Mouse (Mus musculus) forebrain, embryonic 13.5 days (tissue): ENCODE results near the gene Zswim3. TPM values are rescaled to one million over a fixed set of nuclear protein-coding genes. Genes with fewer than 3 reads are reported as not detected.
A peak's percentile ranks its signal among the peaks of the same experiment; 100 is the strongest.
"Not testable (repeated sequence)": the region's sequence is repeated elsewhere in the genome, so short reads cannot be mapped to it uniquely, and the experiment has no call there.

Source experiments
- ATAC-seq: fragments of 200-750 bp; cut with Nextera tagmentation; 2 replicates; pipeline ENCODE4 v1.8.0; 2017
- H3K27ac ChIP-seq: fragments of 300-500 bp; sonication (generic); 2 replicates; pipeline ENCODE4 v1.5.1; 2015; ENCODE audit warnings: inconsistent platforms, mild to moderate bottlenecking, moderate library complexity
- H3K27me3 ChIP-seq: fragments of 300-500 bp; sonication (generic); 2 replicates; pipeline ENCODE4 v1.6.1; 2015; ENCODE audit warnings: mild to moderate bottlenecking, inconsistent platforms
- H3K36me3 ChIP-seq: fragments of 300-500 bp; sonication (generic); 2 replicates; pipeline ENCODE4 v1.6.1; 2015; ENCODE audit warnings: mild to moderate bottlenecking, inconsistent platforms; ENCODE audit not compliant: poor library complexity, severe bottlenecking
- H3K4me1 ChIP-seq: fragments of 300-500 bp; sonication (generic); 2 replicates; pipeline ENCODE4 v1.6.1; 2015; ENCODE audit warnings: inconsistent platforms
- H3K4me2 ChIP-seq: fragments of 300-500 bp; sonication (generic); 2 replicates; pipeline ENCODE4 v1.6.1; 2015; ENCODE audit warnings: inconsistent platforms, mild to moderate bottlenecking, moderate library complexity
- H3K4me3 ChIP-seq: fragments of 300-500 bp; sonication (generic); 2 replicates; pipeline ENCODE4 v1.5.1; 2015; ENCODE audit warnings: mild to moderate bottlenecking, inconsistent platforms
- H3K9ac ChIP-seq: fragments of 300-500 bp; sonication (generic); 2 replicates; pipeline ENCODE4 v1.6.1; 2015; ENCODE audit warnings: mild to moderate bottlenecking, inconsistent platforms
- H3K9me3 ChIP-seq: fragments of 300-500 bp; sonication (generic); replicated peaks from 2 replicates; pipeline ENCODE4 v1.6.1; 2016; ENCODE audit warnings: inconsistent platforms
- WGBS: fragments of 180-500 bp; shearing (Covaris S2); methylation state at CpG from one replicate; pipeline ENCODE4 v1.1.7; 2015; 5-methylcytosine and 5-hydroxymethylcytosine counted together
- polyA plus RNA-seq: library from polyadenylated mRNA; unstranded; fragments of >200 nt; fragmentation: Nextera tagmentation; extraction: Ambion mirVana; gene quantifications from 2 replicates; pipeline ENCODE4 v1.2.1, GENCODE M21; 2015

Gene Zswim3
- polyA plus RNA-seq, 1 experiment from 2014 or later: 11.7 TPM

- H3K4me3 ChIP-seq: no peak overlapping the region
- no peak overlapping the region for H3K4me2 ChIP-seq
- no peak overlapping the region for H3K27ac ChIP-seq
- ATAC-seq: peak; percentile 61; the same call in 1 of the 2 replicates
- H3K4me1 ChIP-seq: no peaks in the 10 kb centered on the region; the same call in 1 of the 2 replicates
- 29% methylated on average over 5 of the region's 5 CpGs for WGBS
- H3K9me3 ChIP-seq: no peaks in the 10 kb centered on the region
- H3K36me3 ChIP-seq: peaks cover 79% of the 10 kb centered on the region
- no peaks in the 10 kb centered on the region for H3K27me3 ChIP-seq
- H3K9ac ChIP-seq: no peak overlapping the region
Observed at GRCm38 (mm10) chr2:164794293-164794692, 10.6 kb upstream of the Zswim3 start.

GRCm38 (mm10) chr2:164795868-164796267, 9.0 kb upstream of the Zswim3 start:
- 85% methylated on average over 4 of the region's 4 CpGs for WGBS

GRCm38 (mm10) chr2:164798554-164798953, 6.3 kb upstream of the Zswim3 start:
- 86% methylated on average over 6 of the region's 6 CpGs for WGBS
- H3K36me3 ChIP-seq: peaks cover 70% of the 10 kb centered on the region
- H3K9me3 ChIP-seq: not testable (repeated sequence)

More at GRCm38 (mm10) chr2:164795868-164796267, 9.0 kb upstream of the Zswim3 start:
- Histone ChIP-seq H3K9me3 (no peaks in the 10 kb centered on the region), H3K27ac (no peak overlapping the region), H3K4me2 (no peak overlapping the region), H3K36me3 (peaks cover 90% of the 10 kb centered on the region), H3K4me1 (no peaks in the 10 kb centered on the region; the same call in 1 of the 2 replicates), H3K9ac (no peak overlapping the region), H3K27me3 (no peaks in the 10 kb centered on the region), H3K4me3 (no peak overlapping the region)
- ATAC-seq: no peak

GRCm38 (mm10) chr2:164800252-164801004, 4.5 kb upstream of the Zswim3 start:
- 92% methylated on average over 13 of the region's 13 CpGs for WGBS
- Histone ChIP-seq H3K36me3 (peaks cover 59% of the 10 kb centered on the region), H3K4me2 (no peak overlapping the region), H3K27ac (no peak overlapping the region), H3K4me3 (no peak overlapping the region), H3K9ac (no peak overlapping the region), H3K4me1 (peaks cover 20% of the 10 kb centered on the region), H3K9me3 (no peaks in the 10 kb centered on the region), H3K27me3 (no peaks in the 10 kb centered on the region)
- no peak for ATAC-seq

More at GRCm38 (mm10) chr2:164798554-164798953, 6.3 kb upstream of the Zswim3 start:
- not testable (repeated sequence) for ATAC-seq, H3K4me3 ChIP-seq, H3K9ac ChIP-seq, H3K4me2 ChIP-seq, H3K27me3 ChIP-seq, H3K27ac ChIP-seq
- peaks cover 11% of the 10 kb centered on the region for H3K4me1 ChIP-seq

GRCm38 (mm10) chr2:164803201-164803920, 1.5 kb upstream of the Zswim3 start:
- WGBS: 95% methylated on average over 16 of the region's 16 CpGs
- Histone ChIP-seq H3K4me3 (peak overlapping the region; percentile 82), H3K4me2 (peak overlapping the region; percentile 74)

GRCm38 (mm10) chr2:164803921-164804313, 981 bp upstream of the Zswim3 start:
- Histone ChIP-seq H3K9ac (peak overlapping the region; percentile 81), H3K4me1 (peaks cover 33% of the 10 kb centered on the region), H3K36me3 (peaks cover 33% of the 10 kb centered on the region), H3K4me2 (peak overlapping the region; percentile 74), H3K9me3 (no peaks in the 10 kb centered on the region), H3K4me3 (peak overlapping the region; percentile 82), H3K27me3 (no peaks in the 10 kb centered on the region), H3K27ac (no peak overlapping the region)
- WGBS: 67% methylated on average over 1 of the region's 1 CpGs
- no peak for ATAC-seq

More at GRCm38 (mm10) chr2:164803201-164803920, 1.5 kb upstream of the Zswim3 start:
- H3K27me3 ChIP-seq: no peaks in the 10 kb centered on the region
- H3K36me3 ChIP-seq: peaks cover 32% of the 10 kb centered on the region
- peak overlapping the region; percentile 81 for H3K9ac ChIP-seq
- no peak overlapping the region for H3K27ac ChIP-seq
- H3K4me1 ChIP-seq: peaks cover 33% of the 10 kb centered on the region
- no peak for ATAC-seq
- no peaks in the 10 kb centered on the region for H3K9me3 ChIP-seq

GRCm38 (mm10) chr2:164805332-164805718, 427 bp downstream of the Zswim3 start:
- 2% methylated on average over 21 of the region's 21 CpGs for WGBS
- Histone ChIP-seq H3K4me1 (peaks cover 33% of the 10 kb centered on the region), H3K27ac (peak overlapping the region; percentile 72), H3K9me3 (no peaks in the 10 kb centered on the region), H3K4me2 (peak overlapping the region; percentile 84), H3K9ac (peak overlapping the region; percentile 85), H3K4me3 (peak overlapping the region; percentile 82), H3K27me3 (no peaks in the 10 kb centered on the region), H3K36me3 (peaks cover 25% of the 10 kb centered on the region)
- ATAC-seq: peak; percentile 46; the same call in 1 of the 2 replicates

- Histone ChIP-seq H3K36me3 (peaks cover 12% of the 10 kb centered on the region), H3K27ac (no peak overlapping the region), H3K4me3 (no peak overlapping the region), H3K9ac (no peak overlapping the region), H3K9me3 (no peaks in the 10 kb centered on the region), H3K4me2 (no peak overlapping the region), H3K27me3 (no peaks in the 10 kb centered on the region), H3K4me1 (peaks cover 33% of the 10 kb centered on the region)
- WGBS: 89% methylated on average over 7 of the region's 7 CpGs
- no peak for ATAC-seq
Observed at GRCm38 (mm10) chr2:164806614-164807013, 1.7 kb downstream of the Zswim3 start.

- WGBS: 70% methylated on average over 2 of the region's 2 CpGs
- Histone ChIP-seq H3K9ac (no peak overlapping the region), H3K9me3 (no peaks in the 10 kb centered on the region), H3K36me3 (peaks cover 10% of the 10 kb centered on the region), H3K4me1 (no peaks in the 10 kb centered on the region), H3K27ac (no peak overlapping the region), H3K4me3 (no peak overlapping the region), H3K27me3 (no peaks in the 10 kb centered on the region), H3K4me2 (no peak overlapping the region)
- ATAC-seq: no peak
Observed at GRCm38 (mm10) chr2:164813557-164813956, 8.7 kb downstream of the Zswim3 start.

- Histone ChIP-seq H3K4me3 (no peak overlapping the region), H3K36me3 (peaks cover 7% of the 10 kb centered on the region), H3K27ac (no peak overlapping the region), H3K4me1 (no peaks in the 10 kb centered on the region), H3K4me2 (no peak overlapping the region), H3K27me3 (no peaks in the 10 kb centered on the region), H3K9ac (no peak overlapping the region), H3K9me3 (no peaks in the 10 kb centered on the region)
- WGBS: 89% methylated on average over 5 of the region's 5 CpGs
- ATAC-seq: no peak
Observed at GRCm38 (mm10) chr2:164815348-164815747, 10.4 kb downstream of the Zswim3 start.

- WGBS: 91% methylated on average over 8 of the region's 8 CpGs
Observed at GRCm38 (mm10) chr2:164815821-164816220, 10.9 kb downstream of the Zswim3 start.

GRCm38 (mm10) chr2:164817206-164817605, 12.3 kb downstream of the Zswim3 start:
- H3K27ac ChIP-seq: no peak overlapping the region
- H3K9ac ChIP-seq: no peak overlapping the region
- H3K4me1 ChIP-seq: peaks cover 3% of the 10 kb centered on the region; the same call in 1 of the 2 replicates
- H3K4me2 ChIP-seq: no peak overlapping the region
- H3K27me3 ChIP-seq: no peaks in the 10 kb centered on the region
- no peak for ATAC-seq
- H3K36me3 ChIP-seq: peaks cover 23% of the 10 kb centered on the region
- no peak overlapping the region for H3K4me3 ChIP-seq
- no peaks in the 10 kb centered on the region for H3K9me3 ChIP-seq
- 90% methylated on average over 6 of the region's 6 CpGs for WGBS

More at GRCm38 (mm10) chr2:164815821-164816220, 10.9 kb downstream of the Zswim3 start:
- Histone ChIP-seq H3K4me2 (no peak overlapping the region), H3K27ac (no peak overlapping the region), H3K4me3 (no peak overlapping the region), H3K9ac (no peak overlapping the region), H3K4me1 (no peaks in the 10 kb centered on the region), H3K9me3 (no peaks in the 10 kb centered on the region), H3K27me3 (no peaks in the 10 kb centered on the region), H3K36me3 (peaks cover 12% of the 10 kb centered on the region)
- no peak for ATAC-seq
